Comparison of ENCODE assay signal across 17 mouse cellular contexts in the genomic region with DNA sequence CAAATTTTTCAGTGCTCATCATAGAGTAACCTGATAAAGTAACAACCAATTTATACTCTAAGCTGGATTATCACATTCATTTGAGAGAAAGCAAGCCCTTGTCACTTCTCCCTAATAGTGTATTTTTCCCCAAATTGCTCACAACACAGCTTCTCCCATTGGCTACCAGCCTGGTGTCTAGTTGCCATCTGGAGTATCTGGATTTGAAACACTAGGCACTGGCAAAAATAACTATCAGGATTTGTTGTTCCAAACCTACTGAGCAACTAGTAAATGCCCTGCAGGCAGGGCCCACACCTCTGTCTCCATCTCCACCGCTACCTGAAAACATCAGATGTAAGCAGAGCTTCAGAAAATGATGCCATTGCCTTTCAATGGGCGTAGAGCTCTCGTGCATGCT.
"Had no signal": no experiment of that assay in that cellular context is flagged by ENCODE, and none has a peak within 500 bp of the region (broad histone marks: within the 10 kb centered on the region; RNA-seq: fewer than 3 reads in every experiment).

No protein-coding gene starts in this region.

- H3K27ac ChIP-seq: kidney, postnatal 0 days; limb, embryonic 10.5 days; liver, embryonic 15.5 days; midbrain, embryonic 10.5 days; midbrain, embryonic 15.5 days; neural tube, embryonic 13.5 days; stomach, embryonic 15.5 days had no signal

- ATAC-seq: intestine, postnatal 0 days; midbrain, embryonic 15.5 days had no signal

- H3K4me1 ChIP-seq: liver, embryonic 15.5 days; midbrain, embryonic 15.5 days; neural tube, embryonic 13.5 days; stomach, embryonic 15.5 days had no signal

- H3K9ac ChIP-seq: liver, embryonic 15.5 days; lung, embryonic 14.5 days; midbrain, embryonic 15.5 days; neural tube, embryonic 13.5 days; stomach, embryonic 15.5 days had no signal

- H3K36me3 ChIP-seq: liver, embryonic 15.5 days; midbrain, embryonic 10.5 days; midbrain, embryonic 15.5 days; neural tube, embryonic 13.5 days; stomach, embryonic 15.5 days had no signal

- H3K9me3 ChIP-seq: limb, embryonic 10.5 days; liver, embryonic 15.5 days; midbrain, embryonic 10.5 days; midbrain, embryonic 15.5 days; neural tube, embryonic 13.5 days; stomach, embryonic 15.5 days had no signal

- H3K27me3 ChIP-seq: liver, embryonic 15.5 days; midbrain, embryonic 15.5 days; neural tube, embryonic 13.5 days; stomach, embryonic 15.5 days had no signal

- DNase-seq: kidney, adult 9 months; kidney, postnatal 36 days; lung, embryonic 14.5 days; lung, postnatal 10 days; lung, postnatal 4 days; right cerebral cortex, postnatal 14 days; thymus, adult 2 months; thymus, postnatal 25 days had no signal

- H3K4me3 ChIP-seq: limb, embryonic 10.5 days; liver, embryonic 15.5 days; midbrain, embryonic 10.5 days; midbrain, embryonic 15.5 days; neural tube, embryonic 13.5 days; stomach, embryonic 15.5 days had no signal

- H3K4me2 ChIP-seq: liver, embryonic 11.5 days; liver, embryonic 15.5 days; lung, embryonic 14.5 days; midbrain, embryonic 15.5 days; neural tube, embryonic 13.5 days; stomach, embryonic 15.5 days had no signal
